Mouse (Mus musculus) cerebellum, adult 2 months (tissue): Measurements from ENCODE around the gene Syvn1.

Source experiments
- CTCF ChIP-seq: fragments of 200-500 bp; IDR thresholded peaks from 2 replicates; pipeline ENCODE4 v1.5.1; 2011; ENCODE audit warnings: low read depth, mild to moderate bottlenecking, control low read depth, low read length, moderate library complexity, borderline replicate concordance; ENCODE audit not compliant: insufficient read depth
- POLR2A ChIP-seq: fragments of 200-500 bp; IDR thresholded peaks from 2 replicates; pipeline ENCODE4 v1.6.1; 2011; ENCODE audit warnings: low read length, control low read depth, borderline replicate concordance; ENCODE audit not compliant: insufficient read depth

DNA sequence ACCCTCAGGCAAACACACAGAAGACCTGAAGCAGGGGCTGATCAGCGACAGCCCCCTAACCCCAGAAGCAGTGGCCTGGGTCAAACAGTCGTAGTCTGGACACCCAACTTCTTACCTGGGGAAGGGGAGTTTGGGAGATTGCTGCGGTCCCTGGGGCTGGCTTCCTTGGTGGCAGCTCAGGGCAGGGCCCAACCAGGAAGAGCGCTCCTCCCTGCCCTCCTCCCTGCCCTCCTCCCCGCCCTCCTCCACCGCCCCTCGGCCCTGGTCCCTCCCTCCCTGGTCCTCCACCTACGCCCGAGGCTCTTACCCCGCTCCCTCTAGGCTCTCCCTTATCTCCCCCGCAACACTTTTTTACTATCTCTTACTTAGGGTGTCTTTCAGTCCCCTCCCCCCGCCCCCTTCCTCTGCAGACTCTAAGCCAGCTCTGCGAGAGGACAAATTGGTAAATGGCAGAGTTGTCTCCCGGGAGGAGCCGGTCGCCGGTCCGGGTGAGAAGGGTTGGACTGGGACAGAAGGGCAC lies 31.3 kb upstream of the Syvn1 start:
- no peak for TF ChIP-seq CTCF
- TF ChIP-seq POLR2A = peak; percentile 40; the same call in 1 of the 2 replicates
